Comparison of ENCODE assay signal across 16 mouse cellular contexts in the genomic region with DNA sequence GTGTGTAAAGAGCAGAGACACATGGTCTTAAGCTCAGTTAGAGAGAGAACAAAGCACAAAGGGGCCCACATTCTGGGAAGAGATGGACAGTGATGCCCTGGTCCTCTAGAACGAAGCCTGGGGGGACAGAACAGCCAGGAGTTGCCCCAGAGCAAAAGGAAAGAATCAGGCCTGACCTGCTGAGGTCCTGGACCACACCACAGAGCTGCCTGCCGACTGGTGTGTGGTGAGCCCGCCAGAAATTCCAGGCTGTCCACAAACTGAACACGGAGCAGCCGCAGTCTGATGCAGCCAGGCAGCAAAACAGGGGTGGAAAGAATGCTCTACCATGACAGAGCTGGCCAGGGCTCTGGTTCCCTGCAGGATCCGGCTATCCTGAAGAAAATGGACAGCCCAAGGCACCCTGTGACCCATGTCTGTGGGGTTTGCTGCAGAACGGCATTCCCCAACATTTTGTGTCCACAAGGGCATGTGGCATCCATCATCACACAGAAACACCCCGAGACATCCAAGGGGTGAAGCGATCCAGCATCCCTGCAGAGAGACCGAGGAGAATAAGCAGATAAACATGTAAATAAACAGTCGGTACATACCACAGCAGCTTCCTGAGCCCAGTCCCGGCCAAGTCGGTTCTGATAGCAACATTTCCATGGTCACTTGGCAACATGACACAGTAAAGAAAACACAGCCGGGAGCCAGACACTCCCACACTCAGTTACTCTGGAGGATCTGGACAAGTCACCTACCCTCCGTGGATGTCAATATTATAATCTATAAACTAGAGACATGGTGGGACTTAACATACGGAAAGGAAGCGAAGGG.
A peak's percentile ranks its signal among the peaks of the same experiment; 100 is the strongest.
DNase-seq lines count a peak whose midpoint lies in the region; ATAC-seq and TF ChIP-seq lines count a peak whose summit lies in the region.
"Had no signal": no experiment of that assay in that cellular context is flagged by ENCODE, and none has a peak within 500 bp of the region (broad histone marks: within the 10 kb centered on the region; RNA-seq: fewer than 3 reads in every experiment).

No protein-coding gene starts in this region.

- no peaks in the 10 kb centered on the region for H3K4me1 ChIP-seq in intestine, postnatal 0 days (replicated peaks; ENCODE audit: control insufficient read depth, insufficient read depth, low read length)
- H3K4me1 ChIP-seq in intestine, embryonic 16.5 days (ENCODE audit: control insufficient read depth, insufficient read depth, low read length), result no peaks in the 10 kb centered on the region
- H3K4me1 ChIP-seq in heart, embryonic 15.5 days (replicated peaks), result peaks cover 5% of the 10 kb centered on the region; the same call in 1 of the 2 replicates
- no peaks in the 10 kb centered on the region for H3K4me1 ChIP-seq in midbrain, embryonic 15.5 days
- H3K4me1 ChIP-seq: liver, embryonic 13.5 days had no signal

- WGBS in intestine, postnatal 0 days, result 54% methylated on average over 17 of the region's 17 CpGs
- 52% methylated on average over 17 of the region's 17 CpGs for WGBS in intestine, embryonic 16.5 days
- WGBS in heart, embryonic 15.5 days, result 37% methylated on average over 17 of the region's 17 CpGs
- 85% methylated on average over 17 of the region's 17 CpGs for WGBS in midbrain, embryonic 15.5 days

- H3K4me3 ChIP-seq in intestine, postnatal 0 days (ENCODE audit: low read depth, low read length), result no peak overlapping the region
- no peak overlapping the region for H3K4me3 ChIP-seq in intestine, embryonic 16.5 days (ENCODE audit: low read length)
- H3K4me3 ChIP-seq in heart, embryonic 15.5 days, result no peak overlapping the region
- no peak overlapping the region for H3K4me3 ChIP-seq in midbrain, embryonic 15.5 days
- H3K4me3 ChIP-seq: liver, embryonic 13.5 days had no signal

- H3K9ac ChIP-seq in intestine, postnatal 0 days (ENCODE audit: low read depth, low read length), result no peak overlapping the region
- H3K9ac ChIP-seq in intestine, embryonic 16.5 days (ENCODE audit: low read depth, low read length), result no peak overlapping the region
- H3K9ac ChIP-seq in heart, embryonic 15.5 days, result no peak overlapping the region
- H3K9ac ChIP-seq in midbrain, embryonic 15.5 days, result no peak overlapping the region
- H3K9ac ChIP-seq: liver, embryonic 13.5 days had no signal

- H3K27me3 ChIP-seq in intestine, postnatal 0 days (replicated peaks; ENCODE audit: control insufficient read depth, insufficient read depth, low read length), result no peaks in the 10 kb centered on the region
- no peaks in the 10 kb centered on the region for H3K27me3 ChIP-seq in intestine, embryonic 16.5 days (replicated peaks; ENCODE audit: control insufficient read depth, insufficient read depth, low read length)
- H3K27me3 ChIP-seq in heart, embryonic 15.5 days, result no peaks in the 10 kb centered on the region
- no peaks in the 10 kb centered on the region for H3K27me3 ChIP-seq in midbrain, embryonic 15.5 days (replicated peaks)
- H3K27me3 ChIP-seq: liver, embryonic 13.5 days had no signal

- 0 out of 2 replicates have a peak overlapping the region, but pooled peaks have one; percentile 9 for H3K4me2 ChIP-seq in intestine, postnatal 0 days (replicated peaks; ENCODE audit: low read depth)
- H3K4me2 ChIP-seq in intestine, embryonic 16.5 days (ENCODE audit: low read depth, low read length), result no peak overlapping the region
- H3K4me2 ChIP-seq in heart, embryonic 15.5 days, result no peak overlapping the region
- no peak overlapping the region for H3K4me2 ChIP-seq in midbrain, embryonic 15.5 days
- H3K4me2 ChIP-seq: liver, embryonic 13.5 days had no signal

- no peak for TF ChIP-seq CTCF in intestine, postnatal 0 days (IDR thresholded peaks at IDR 0.05; ENCODE audit: low read depth)

- no peak overlapping the region for H3K27ac ChIP-seq in intestine, postnatal 0 days (ENCODE audit: low read depth, low read length)
- H3K27ac ChIP-seq in intestine, embryonic 16.5 days (ENCODE audit: low read length), result no peak overlapping the region
- 0 out of 2 replicates have a peak overlapping the region, but pooled peaks have one; percentile 34 for H3K27ac ChIP-seq in heart, embryonic 15.5 days
- no peak overlapping the region for H3K27ac ChIP-seq in midbrain, embryonic 15.5 days
- H3K27ac ChIP-seq: liver, embryonic 13.5 days had no signal

- H3K9me3 ChIP-seq in intestine, postnatal 0 days (ENCODE audit: control insufficient read depth), result no peaks in the 10 kb centered on the region
- no peaks in the 10 kb centered on the region for H3K9me3 ChIP-seq in intestine, embryonic 16.5 days (ENCODE audit: control insufficient read depth, low read length)
- H3K9me3 ChIP-seq in heart, embryonic 15.5 days (replicated peaks), result no peaks in the 10 kb centered on the region
- no peaks in the 10 kb centered on the region for H3K9me3 ChIP-seq in midbrain, embryonic 15.5 days
- H3K9me3 ChIP-seq: liver, embryonic 13.5 days had no signal

- peak; percentile 72 for DNase-seq in Muller cell, postnatal 12 days (ENCODE audit: inconsistent ontology term)
- DNase-seq in lung, postnatal 10 days, result peak; percentile 50
- no peak for DNase-seq in frontal cortex, adult 2 months (ENCODE audit: extremely low spot score in 1 of 2, low spot score in 1 of 2)
- DNase-seq in layer of hippocampus, adult 9-11 months, result no peak
- DNase-seq: adrenal gland, postnatal 10 days; embryo, embryonic 11 days; layer of hippocampus, postnatal 36 days; liver, embryonic 13.5 days; right cerebral cortex, postnatal 4 days; thymus, postnatal 25 days had no signal

- no peaks in the 10 kb centered on the region for H3K36me3 ChIP-seq in intestine, postnatal 0 days (ENCODE audit: control insufficient read depth, insufficient read depth)
- no peaks in the 10 kb centered on the region for H3K36me3 ChIP-seq in intestine, embryonic 16.5 days (ENCODE audit: control insufficient read depth, insufficient read depth, low read length)
- H3K36me3 ChIP-seq in heart, embryonic 15.5 days, result no peaks in the 10 kb centered on the region
- H3K36me3 ChIP-seq in midbrain, embryonic 15.5 days (replicated peaks), result no peaks in the 10 kb centered on the region
- H3K36me3 ChIP-seq: liver, embryonic 13.5 days had no signal

- ATAC-seq in intestine, postnatal 0 days, result no peak
- no peak for ATAC-seq in intestine, embryonic 16.5 days
- no peak for ATAC-seq in heart, embryonic 15.5 days (replicated peaks; ENCODE audit: insufficient number of reproducible peaks, insufficient read depth, low FRiP score, low read depth)
- ATAC-seq in midbrain, embryonic 15.5 days (replicated peaks), result no peak
- ATAC-seq: CD4-positive, CD25-positive, alpha-beta regulatory T cell, adult 4 months; midbrain, embryonic 16.5 days had no signal

Comparison
In these comparisons a context has a peak if more than half of its experiments do, and no peak if none do; other contexts are left out.
1. DNase-seq: peak in Muller cell, postnatal 12 days (single experiment) and lung, postnatal 10 days (single experiment); none in frontal cortex, adult 2 months (0 of 2) and layer of hippocampus, adult 9-11 months (single experiment).